Mouse (Mus musculus) heart, adult 2 months (tissue): ENCODE measurements around the gene Htr1f. TPM values are rescaled to one million over a fixed set of nuclear protein-coding genes. Genes with fewer than 3 reads are reported as not detected.

Experiments
- DNase-seq, 2 experiments: peaks; one replicate each; pipeline ENCODE4 v3.0.0; 2021
- H3K27ac ChIP-seq: fragments of 200-600 bp; 2 replicates; pipeline ENCODE4 v1.8.1; 2022
- H3K27me3 ChIP-seq: fragments of 200-500 bp; 2 replicates; pipeline ENCODE4 v1.6.1; 2012; ENCODE audit warnings: mild to moderate bottlenecking, low read length, inconsistent platforms, mixed read lengths; ENCODE audit not compliant: control insufficient read depth, insufficient read depth
- H3K36me3 ChIP-seq: fragments of 200-500 bp; 2 replicates; pipeline ENCODE4 v1.6.1; 2012; ENCODE audit warnings: low read length, inconsistent platforms; ENCODE audit not compliant: control insufficient read depth, insufficient read depth
- H3K4me1 ChIP-seq: fragments of 200-500 bp; 2 replicates; pipeline ENCODE4 v1.6.1; 2011; ENCODE audit warnings: low read length; ENCODE audit not compliant: control insufficient read depth, insufficient read depth
- H3K4me3 ChIP-seq: fragments of 200-600 bp; 2 replicates; pipeline ENCODE4 v1.8.1; 2022
- H3K79me2 ChIP-seq: fragments of 200-500 bp; replicated peaks from 2 replicates; pipeline ENCODE4 v1.6.1; 2012; ENCODE audit warnings: mild to moderate bottlenecking, inconsistent platforms, low read length, moderate library complexity, mixed read lengths; ENCODE audit not compliant: control insufficient read depth, insufficient read depth
- H3K9ac ChIP-seq: fragments of 200-500 bp; 2 replicates; pipeline ENCODE4 v1.6.1; 2012; ENCODE audit warnings: low read depth, mild to moderate bottlenecking, control low read depth, inconsistent platforms, low read length, mixed read lengths
- CTCF ChIP-seq: fragments of 200-600 bp; IDR thresholded peaks from 2 replicates; pipeline ENCODE4 v1.8.1; 2022; ENCODE audit warnings: antibody characterized with exemption, mild to moderate bottlenecking, moderate library complexity
- EP300 ChIP-seq: fragments of 200-500 bp; IDR thresholded peaks from 2 replicates; pipeline ENCODE4 v1.6.1; 2011; ENCODE audit warnings: low read depth, low read length, control low read depth; ENCODE audit not compliant: insufficient read depth
- POLR2A ChIP-seq: fragments of 200-500 bp; IDR thresholded peaks from 2 replicates; pipeline ENCODE4 v1.6.1; 2011; ENCODE audit warnings: mild to moderate bottlenecking, low read depth, low read length, control low read depth; ENCODE audit not compliant: insufficient read depth
- WGBS: fragments of 180-500 bp; shearing (Covaris S2); methylation state at CpG from one replicate; pipeline ENCODE4 v1.1.7; 2018; 5-methylcytosine and 5-hydroxymethylcytosine counted together
- intact Hi-C: fragments of 180-260 bp; cut with DNase I; formaldehyde crosslinking; loops from one replicate; pipeline ENCODE4 v1.15.1; 2025
- polyA plus RNA-seq: library from polyadenylated mRNA; depleted of rRNA; stranded (reverse); fragments of >200 nt; gene quantifications from 2 replicates; pipeline ENCODE4 v1.2.3, GENCODE M21; 2012
- total RNA-seq, 2 experiments: library from RNA; stranded (reverse); gene quantifications; 2 replicates each; pipeline ENCODE4 v1.2.3; 2021

Gene Htr1f
- total and polyA plus RNA-seq, 3 experiments = not detected

DNA sequence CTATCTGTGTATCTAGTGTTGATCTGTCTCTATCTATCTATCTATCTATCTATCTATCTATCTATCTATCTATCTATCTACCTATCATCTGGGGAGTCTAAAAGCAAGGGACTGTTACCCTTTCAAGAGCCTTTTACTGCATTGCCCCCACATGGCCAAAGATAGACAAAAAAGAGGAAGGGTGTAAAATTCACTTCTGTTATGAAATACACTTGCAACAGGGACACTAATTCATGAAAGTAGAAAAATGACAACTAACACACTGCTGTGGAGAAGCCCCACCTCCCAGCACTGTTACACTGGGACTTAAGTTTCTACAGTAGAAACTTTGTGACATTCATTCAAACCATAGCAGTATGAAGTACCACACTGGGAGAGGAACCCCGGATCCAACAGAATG is 170.9 kb downstream of the Htr1f start:
- TF ChIP-seq CTCF (no peak), EP300 (no peak), POLR2A (no peak)
- intact Hi-C loops = no loop called here
- 91% methylated on average over 1 of the region's 1 CpGs for WGBS
- no peak overlapping the region for H3K9ac ChIP-seq
- H3K27me3 ChIP-seq = no peaks in the 10 kb centered on the region
- DNase-seq = no peak
- H3K4me3 ChIP-seq = no peak overlapping the region
- no peaks in the 10 kb centered on the region for H3K79me2 ChIP-seq
- H3K27ac ChIP-seq = no peak overlapping the region
- no peaks in the 10 kb centered on the region for H3K4me1 ChIP-seq
- H3K36me3 ChIP-seq = no peaks in the 10 kb centered on the region

DNA sequence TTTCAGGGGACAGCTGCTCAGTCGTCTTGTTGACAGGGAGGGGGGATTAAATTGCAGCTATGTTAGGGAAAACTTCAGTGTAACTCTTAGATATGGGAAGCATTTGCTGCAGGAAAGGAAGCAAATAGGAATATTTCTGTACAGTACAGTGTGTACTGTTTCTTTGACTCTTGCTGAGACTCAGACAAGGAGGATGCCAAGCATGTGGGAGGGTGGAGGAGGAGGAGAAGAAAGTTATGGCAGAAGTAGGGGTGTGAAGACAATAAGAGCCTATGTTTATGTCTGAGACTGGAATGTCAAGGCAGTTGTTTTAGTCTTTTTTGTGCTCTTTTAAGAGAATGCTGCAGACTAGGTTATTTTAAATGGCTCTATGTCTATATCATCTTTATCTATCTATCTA is 171.6 kb downstream of the Htr1f start:
- no peaks in the 10 kb centered on the region for H3K27me3 ChIP-seq
- no peak overlapping the region for H3K9ac ChIP-seq
- no peak for DNase-seq
- TF ChIP-seq EP300 = no peak
- TF ChIP-seq CTCF = no peak
- TF ChIP-seq POLR2A = no peak
- no peak overlapping the region for H3K4me3 ChIP-seq
- no peak overlapping the region for H3K27ac ChIP-seq
- H3K4me1 ChIP-seq = no peaks in the 10 kb centered on the region
- intact Hi-C loops = no loop called here
- H3K36me3 ChIP-seq = no peaks in the 10 kb centered on the region
- H3K79me2 ChIP-seq = no peaks in the 10 kb centered on the region
- WGBS = 68% methylated on average over 1 of the region's 1 CpGs

DNA sequence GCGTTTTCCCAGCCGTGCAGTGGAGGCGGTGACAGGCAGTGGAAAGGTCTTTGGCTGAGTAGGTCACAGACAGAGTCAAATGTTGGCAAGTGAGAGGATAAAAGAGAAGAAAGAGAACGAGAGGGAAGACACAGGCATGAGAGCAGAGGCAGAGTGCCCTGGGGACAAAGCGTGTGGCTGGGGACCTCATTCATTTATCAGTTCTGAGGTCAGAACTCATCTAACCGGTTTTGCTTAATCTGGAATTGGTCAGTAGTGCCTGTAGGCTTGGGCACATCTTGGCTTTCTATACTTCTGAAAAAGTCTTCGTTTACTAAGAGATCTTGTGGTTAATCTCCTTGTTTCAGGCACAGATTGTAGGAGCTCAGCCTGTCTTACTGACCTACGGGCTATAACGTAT is 182.2 kb downstream of the Htr1f start:
- Histone ChIP-seq H3K79me2 (no peaks in the 10 kb centered on the region), H3K27me3 (no peaks in the 10 kb centered on the region), H3K36me3 (no peaks in the 10 kb centered on the region), H3K4me1 (no peaks in the 10 kb centered on the region), H3K27ac (no peak overlapping the region), H3K9ac (no peak overlapping the region), H3K4me3 (no peak overlapping the region)
- intact Hi-C loops = no loop called here
- TF ChIP-seq CTCF (no peak), EP300 (no peak), POLR2A (no peak)
- WGBS = 39% methylated on average over 9 of the region's 9 CpGs
- DNase-seq = no peak

DNA sequence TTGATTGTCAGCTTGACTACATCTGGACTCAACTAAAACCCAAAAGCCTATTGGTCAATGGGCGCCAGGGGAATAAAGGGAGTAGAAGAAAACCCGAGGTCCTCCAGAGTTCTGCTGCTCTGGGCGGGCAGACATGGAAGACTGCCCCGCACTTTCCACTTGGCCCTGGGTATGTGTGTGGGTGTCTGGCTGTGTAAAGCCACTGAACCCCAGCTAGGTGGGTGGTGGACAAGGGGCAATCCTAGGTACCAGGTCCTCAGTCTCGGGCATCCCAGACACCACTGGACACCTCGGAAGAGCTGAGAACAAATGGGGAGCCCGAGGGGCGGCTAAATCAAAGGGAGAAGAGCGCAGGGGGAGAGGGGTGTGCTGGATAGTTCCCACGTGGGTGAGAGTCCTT is 196.9 kb downstream of the Htr1f start:
- Histone ChIP-seq H3K27ac (no peak overlapping the region), H3K36me3 (no peaks in the 10 kb centered on the region), H3K4me1 (no peaks in the 10 kb centered on the region; the same call in 1 of the 2 replicates), H3K27me3 (no peaks in the 10 kb centered on the region), H3K9ac (no peak overlapping the region), H3K4me3 (no peak overlapping the region), H3K79me2 (no peaks in the 10 kb centered on the region)
- no peak for TF ChIP-seq POLR2A
- TF ChIP-seq EP300 = no peak
- 75% methylated on average over 10 of the region's 10 CpGs for WGBS
- no peak for DNase-seq
- intact Hi-C loops = loop anchor here (5.0 kb wide), 1 partner anchor 564 kb away; no protein-coding TSS in a partner anchor

DNA sequence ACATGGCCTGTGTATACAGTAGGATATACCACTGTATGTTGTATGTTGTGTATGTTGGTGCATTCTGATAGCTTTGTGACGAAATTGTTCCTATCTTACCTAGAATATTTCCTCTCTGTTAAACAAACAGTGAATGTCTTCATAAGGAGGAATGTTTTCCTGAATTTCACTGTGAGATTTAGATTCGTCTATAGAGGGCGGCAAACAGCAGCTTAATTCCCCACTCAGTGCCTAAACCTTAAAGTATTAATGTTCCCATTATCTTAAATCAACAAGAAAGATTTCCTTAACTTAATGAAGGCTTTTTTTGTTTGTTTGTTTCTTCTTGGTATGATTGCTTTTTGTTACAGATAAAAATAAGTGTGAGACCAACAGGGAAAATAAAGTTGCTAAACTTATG is 198.5 kb downstream of the Htr1f start:
- Histone ChIP-seq H3K27me3 (no peaks in the 10 kb centered on the region), H3K79me2 (no peaks in the 10 kb centered on the region), H3K27ac (no peak overlapping the region), H3K9ac (no peak overlapping the region), H3K36me3 (no peaks in the 10 kb centered on the region), H3K4me1 (no peaks in the 10 kb centered on the region; the same call in 1 of the 2 replicates), H3K4me3 (no peak overlapping the region)
- intact Hi-C loops = loop anchor here (5.0 kb wide), 1 partner anchor 565 kb away; no protein-coding TSS in a partner anchor
- no peak for TF ChIP-seq POLR2A
- no peak for TF ChIP-seq EP300
- TF ChIP-seq CTCF = peak; percentile 68
- no peak for DNase-seq
- WGBS = 12% methylated on average over 3 of the region's 3 CpGs

DNA sequence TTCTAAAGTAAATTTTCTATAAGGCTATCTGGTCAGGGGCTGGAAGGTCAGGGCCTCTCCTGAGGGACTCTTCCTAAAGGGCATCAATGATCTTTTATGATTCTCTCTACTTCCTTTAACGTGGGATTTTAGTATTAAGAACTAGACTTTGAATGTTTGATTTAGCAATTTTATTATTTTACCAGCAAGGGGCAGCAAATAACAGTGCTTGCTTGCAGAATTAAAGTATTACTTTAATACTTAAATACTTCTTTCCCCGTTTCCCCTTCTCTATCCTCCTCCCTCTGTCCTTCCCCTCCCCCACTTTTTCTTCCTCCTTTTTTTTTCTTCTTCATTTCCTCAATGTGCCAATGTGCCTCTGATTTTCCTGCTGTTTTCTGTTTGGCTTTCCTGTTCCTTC is 202.3 kb downstream of the Htr1f start:
- Histone ChIP-seq H3K27ac (no peak overlapping the region), H3K9ac (no peak overlapping the region), H3K4me3 (no peak overlapping the region), H3K27me3 (no peaks in the 10 kb centered on the region), H3K36me3 (no peaks in the 10 kb centered on the region), H3K4me1 (no peaks in the 10 kb centered on the region; the same call in 1 of the 2 replicates), H3K79me2 (no peaks in the 10 kb centered on the region)
- TF ChIP-seq CTCF (peak; percentile 21; the same call in 1 of the 2 replicates), POLR2A (no peak), EP300 (no peak)
- intact Hi-C loops = no loop called here
- DNase-seq = no peak
- 29% methylated on average over 2 of the region's 2 CpGs for WGBS
